Mouse (Mus musculus): ENCODE data around the gene Fbp2.

DNA sequence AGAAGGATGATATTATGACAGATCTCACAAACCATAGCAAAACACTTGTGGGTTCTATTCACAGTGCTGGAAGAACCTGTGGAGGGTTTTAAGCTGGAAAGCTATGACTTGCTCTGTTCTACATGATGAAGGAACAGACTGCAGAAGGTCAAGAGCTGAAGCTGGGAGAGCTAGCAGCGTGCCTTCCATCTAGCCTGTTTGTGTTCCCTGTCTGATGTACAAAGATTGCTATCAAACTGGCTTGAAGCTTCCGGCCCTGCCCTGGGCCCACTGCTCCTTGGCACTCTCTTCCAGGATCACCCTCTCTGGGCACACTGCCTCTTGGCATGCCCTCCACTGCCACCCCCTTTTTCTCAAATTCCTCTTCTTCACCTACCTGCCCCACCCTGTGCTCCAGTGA, 31.1 kb upstream of the Fbp2 start:
- TF ChIP-seq CTCF (IDR thresholded peaks at IDR 0.05; ENCODE audit: extremely low read depth, insufficient read depth, low read length) (no peak), POLR2A (IDR thresholded peaks at IDR 0.05; ENCODE audit: extremely low read depth, insufficient read depth, low read length) (no peak)

All from cortical plate, adult 2 months (tissue).